Mouse (Mus musculus): ENCODE data around the gene Gm11011.
A peak's percentile ranks its signal among the peaks of the same experiment; 100 is the strongest.
"Not testable (repeated sequence)": the region's sequence is repeated elsewhere in the genome, so short reads cannot be mapped to it uniquely, and the experiment has no call there.

Gene Gm11011

DNA sequence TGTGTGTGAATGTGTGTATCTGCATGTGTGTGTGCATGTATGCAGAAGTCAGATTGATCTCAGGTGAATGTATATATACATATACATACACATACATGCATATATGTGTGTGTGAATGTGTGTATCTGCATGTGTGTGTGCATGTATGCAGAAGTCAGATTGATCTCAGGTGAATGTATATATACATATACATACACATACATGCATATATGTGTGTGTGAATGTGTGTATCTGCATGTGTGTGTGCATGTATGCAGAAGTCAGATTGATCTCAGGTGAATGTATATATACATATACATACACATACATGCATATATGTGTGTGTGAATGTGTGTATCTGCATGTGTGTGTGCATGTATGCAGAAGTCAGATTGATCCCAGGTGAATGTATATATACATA is at the start of gene Gm11011:
Gm11011 (minus strand) TSS at position 101 of the 400 bp plus-strand sequence.
- DNase-seq, result not testable (repeated sequence)

DNA sequence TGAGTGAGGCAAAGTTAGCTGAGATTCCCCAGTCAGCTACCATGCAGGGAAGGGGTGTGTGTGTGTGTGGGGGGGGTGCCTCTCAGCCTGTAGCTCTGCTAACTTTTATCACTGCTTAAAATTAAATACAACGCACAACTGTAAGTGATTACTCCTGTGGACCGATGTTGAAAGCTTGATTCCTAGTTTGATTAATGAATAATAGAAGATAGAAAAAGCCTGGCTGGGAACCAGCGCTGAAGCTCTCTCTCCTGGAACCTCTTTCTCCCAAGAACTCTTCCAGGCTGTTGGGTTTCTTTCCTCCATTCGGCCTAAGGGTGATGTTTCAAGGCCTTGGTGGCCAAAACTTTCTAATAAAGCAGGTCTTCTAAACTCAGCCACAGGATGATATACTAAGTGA is 48.9 kb upstream of the Gm11011 start:
- no peak for DNase-seq

DNA sequence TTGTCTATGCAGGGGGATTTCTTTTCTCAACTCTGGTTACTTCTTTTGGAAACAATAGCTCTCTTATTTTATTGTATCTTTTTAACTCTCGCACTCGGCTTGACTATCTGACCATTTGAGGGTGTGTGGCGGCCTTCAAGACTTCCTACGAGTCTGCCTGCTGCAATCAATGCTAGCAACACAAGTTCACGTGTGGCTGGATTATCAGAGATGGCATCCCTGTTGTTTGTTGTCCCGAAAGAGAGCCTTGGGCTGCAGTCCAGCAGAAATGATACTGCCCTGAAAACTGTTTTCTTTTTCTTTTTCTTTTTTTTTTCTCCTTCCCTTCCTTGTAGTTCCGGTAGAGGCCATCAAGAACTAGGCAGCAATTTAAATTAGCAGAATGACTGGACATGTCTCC is 47.9 kb upstream of the Gm11011 start:
- DNase-seq, result no peak

GRCm38 (mm10) chr2:169634619-169635382 is 47.3 kb upstream of the Gm11011 start:
- no peak for DNase-seq

DNA sequence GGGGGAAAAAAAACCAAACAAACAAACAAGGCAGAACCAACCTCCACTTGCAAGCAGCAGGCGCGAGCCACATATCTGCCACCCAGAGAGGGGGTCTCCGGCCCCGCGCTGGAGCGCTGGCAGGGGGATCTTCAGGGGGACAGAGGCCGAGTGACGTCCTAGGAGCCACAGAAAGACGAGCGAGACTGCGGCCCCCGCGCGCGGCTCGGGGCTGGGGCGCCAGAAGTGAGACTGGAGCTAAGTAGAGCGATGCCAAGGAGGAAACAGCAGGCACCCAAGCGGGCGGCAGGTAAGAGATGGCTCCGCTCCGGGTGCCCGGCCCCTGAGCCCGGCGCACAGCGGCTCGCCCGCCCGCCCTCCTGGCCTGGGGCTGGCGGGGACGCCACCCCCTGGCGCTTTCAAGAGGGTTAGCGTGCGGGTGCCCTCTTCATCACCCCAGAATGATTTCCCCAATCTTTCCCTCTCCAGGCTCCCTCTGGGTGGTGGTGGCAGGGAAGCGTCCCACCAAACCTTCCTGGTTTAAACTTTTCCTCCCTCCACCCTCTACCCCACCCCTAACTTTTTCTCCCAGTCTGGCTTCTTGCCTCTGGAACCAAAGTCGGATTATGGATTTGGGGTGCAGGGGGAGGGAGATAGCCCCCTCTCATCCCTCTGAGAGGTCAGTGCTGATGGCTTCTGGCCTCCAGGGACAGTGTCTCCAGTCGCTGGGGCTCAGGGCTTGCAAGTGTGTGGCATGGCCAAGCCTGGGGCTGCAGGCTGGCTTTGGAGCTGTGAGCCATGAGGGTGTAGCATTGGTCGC is 46.1 kb upstream of the Gm11011 start:
- DNase-seq, result peak; percentile 21 to 38

DNA sequence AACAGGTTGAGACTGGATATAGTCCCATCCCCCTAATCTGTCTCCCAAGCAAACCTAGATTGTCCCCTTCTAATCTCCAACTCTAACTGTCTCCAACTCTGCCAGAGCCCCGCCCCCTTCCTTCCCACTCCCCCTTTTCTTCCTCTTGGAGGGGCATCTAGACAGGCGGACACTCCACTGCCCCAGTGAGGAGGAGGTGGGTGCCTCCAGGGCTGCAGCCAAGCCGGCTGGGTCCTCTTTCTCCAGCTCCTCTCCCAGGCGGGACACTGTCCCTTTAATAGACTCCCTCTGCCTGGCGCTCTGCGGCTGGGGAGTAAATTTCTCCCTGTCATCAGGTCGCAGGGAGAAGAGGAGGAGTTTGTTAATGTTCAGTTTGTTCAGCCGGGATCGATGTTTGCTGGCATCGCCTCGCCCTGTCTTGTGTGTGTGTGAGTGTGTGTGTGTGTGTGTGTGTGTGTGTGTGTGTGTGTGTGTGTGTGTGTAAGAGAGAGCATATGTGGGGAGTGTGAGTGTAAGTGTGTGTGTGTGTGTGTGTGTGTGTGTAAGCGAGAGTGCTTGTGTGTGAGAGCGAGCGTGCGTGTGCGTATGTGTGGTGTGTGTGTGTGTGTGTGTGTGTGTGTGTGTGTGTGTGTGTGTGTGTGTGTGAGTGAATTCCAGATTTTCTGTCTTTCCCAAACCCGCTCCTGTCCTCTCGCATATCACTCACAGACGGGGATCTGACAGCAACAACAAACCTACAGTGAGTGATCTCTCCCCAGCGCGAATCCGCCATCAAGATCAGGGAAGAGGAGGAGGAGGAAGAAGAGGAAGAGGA is 45.0 kb upstream of the Gm11011 start, which contains the start of gene Tshz2:
Tshz2 (plus strand) TSS at position 676 of the 814 bp plus-strand sequence.
- DNase-seq, result no peak

DNA sequence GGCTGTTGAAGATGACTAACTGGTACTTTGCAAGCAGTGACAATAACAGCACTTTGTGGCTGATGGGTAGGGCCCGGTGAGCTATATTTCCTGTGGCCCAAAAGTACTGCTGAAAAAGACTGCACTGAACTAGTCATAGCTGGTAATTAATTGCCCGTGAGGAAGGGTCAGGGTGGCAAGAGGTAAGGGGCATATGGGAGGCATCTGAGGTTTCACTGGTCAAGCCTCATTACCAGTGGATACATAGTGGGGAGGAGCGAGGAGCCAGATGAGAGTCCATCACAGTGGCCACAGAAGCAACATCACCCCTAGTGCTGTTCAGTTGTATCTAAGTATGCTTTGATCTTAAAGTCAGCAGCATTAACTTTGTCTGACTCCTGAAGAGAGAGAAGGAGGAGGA is 42.5 kb upstream of the Gm11011 start:
- DNase-seq, result no peak

DNA sequence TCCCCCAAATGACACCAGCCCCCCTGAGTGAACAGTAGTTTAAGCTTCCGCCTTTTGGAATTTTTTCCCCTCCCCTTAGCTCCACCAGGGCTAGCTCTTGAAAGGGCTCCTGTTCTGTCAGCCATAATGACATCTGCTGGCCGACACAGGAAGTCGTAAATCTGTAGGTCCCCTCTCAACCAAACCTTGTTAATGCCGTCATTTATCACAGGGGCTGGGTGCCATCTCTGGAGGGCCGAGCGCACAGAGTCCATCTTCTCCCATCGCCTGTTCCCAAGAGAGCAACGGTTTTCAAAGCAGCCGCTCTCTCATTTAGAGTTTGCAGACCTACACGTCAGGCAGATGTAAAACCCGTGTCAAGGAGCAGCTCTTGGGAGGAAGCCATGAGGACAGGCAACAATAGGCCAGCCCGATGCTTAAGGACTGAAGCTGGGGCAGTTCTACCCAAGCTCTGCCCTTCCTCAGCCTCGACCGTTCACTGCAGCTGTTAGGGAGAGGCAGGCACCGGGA is 33.7 kb upstream of the Gm11011 start:
- DNase-seq, result no peak

DNA sequence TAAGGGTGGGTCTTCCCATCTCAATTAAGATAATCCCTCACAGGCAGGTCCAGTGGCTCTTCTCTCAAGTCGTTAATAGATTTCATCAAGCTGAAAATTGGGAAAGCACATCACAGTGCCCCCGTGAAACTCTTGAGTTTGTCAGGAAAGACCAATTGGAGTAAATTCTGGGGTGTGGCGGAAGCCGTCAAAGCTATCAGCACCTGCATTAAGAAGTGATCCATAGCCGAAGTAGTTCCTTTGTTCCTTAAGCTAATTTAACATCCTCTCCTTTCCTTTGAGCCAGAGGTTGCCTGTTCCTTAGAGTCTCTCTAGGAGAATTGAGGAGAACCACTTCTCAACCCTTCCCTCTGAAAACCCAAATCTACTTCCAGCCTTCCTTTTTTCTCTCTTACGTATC is 28.5 kb upstream of the Gm11011 start:
- no peak for DNase-seq

DNA sequence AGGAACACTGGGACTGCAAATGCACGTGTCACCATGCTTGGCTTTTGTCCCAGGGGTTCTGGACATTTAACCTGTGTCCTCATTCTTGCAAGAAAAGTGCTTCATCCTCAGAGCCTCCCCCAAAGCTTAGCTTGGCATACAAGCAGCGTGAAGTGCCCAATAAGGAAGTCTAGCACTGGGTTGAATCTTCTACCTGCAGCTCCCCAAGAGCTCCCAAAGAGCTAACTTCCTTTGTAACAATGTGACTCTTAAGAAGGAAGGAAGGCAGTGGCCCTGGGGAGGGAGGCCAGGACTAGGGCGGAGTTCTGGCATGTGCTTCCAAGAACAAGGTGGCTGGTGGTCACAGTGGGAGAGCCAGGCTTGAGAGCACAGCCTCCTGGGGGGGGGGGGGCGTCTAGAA is 27.1 kb upstream of the Gm11011 start:
- no peak for DNase-seq

- no peak for DNase-seq
These were observed 24.0 kb upstream of the Gm11011 start for GRCm38 (mm10) chr2:169611557-169611956.

DNA sequence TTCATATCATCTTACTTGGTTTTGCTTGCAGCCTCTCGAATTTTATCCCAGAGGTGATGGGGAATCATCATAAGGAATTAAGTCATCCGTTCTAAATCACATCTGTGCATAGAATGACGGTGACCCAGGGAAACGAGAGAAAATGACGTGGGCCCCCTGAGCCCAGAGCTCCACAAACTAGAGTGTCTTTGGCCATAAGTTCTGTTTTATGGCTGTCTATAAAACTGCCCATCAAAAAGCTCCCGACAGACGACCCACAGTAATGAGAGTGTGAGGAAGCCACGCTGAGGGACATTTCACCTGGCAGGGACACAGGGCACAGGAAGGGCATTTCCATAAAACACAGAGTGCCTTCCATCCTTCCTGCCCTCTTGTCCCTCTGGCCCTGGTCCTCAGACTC is 23.3 kb upstream of the Gm11011 start:
- DNase-seq, result no peak

DNA sequence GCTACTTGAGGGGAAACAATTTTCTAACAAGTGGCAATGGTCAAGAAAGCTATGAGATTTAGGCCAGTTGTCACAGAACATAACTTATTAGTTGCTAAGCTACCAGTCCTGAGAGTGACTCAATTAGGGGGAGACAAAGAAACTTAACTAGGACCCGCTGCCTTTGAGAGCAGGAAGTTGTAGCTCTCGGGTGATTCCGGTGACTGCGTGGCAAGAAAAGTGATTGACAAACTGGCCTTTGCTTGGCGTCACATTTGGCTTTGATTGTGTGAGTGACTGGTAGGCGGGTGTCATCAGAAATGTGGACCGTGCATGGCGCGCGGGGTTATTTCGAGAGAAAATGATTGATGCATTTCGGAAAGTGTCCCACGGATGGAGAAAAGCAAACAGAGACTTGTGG is 22.4 kb upstream of the Gm11011 start:
- no peak for DNase-seq

DNA sequence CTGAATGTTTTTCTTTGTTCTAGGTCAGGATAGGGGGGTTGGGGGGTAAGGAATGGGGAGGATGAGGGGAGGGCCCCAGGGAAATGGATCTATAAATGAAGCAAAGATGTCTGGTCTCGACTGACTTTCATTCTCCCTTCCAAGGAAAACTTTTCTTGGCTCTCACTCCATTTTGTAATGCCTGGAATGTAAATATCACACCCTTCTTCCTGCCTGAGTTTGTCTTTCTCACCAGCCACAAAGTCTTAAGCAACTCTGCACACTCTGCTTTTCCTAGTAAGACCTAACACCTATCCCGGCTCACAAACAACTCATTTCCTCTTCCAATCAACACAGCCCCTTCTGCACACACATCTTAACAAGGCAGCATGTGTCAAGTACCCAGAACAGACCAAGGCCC is 20.2 kb upstream of the Gm11011 start:
- no peak for DNase-seq

GRCm38 (mm10) chr2:169606901-169607678 is 19.5 kb upstream of the Gm11011 start:
- no peak for DNase-seq

DNA sequence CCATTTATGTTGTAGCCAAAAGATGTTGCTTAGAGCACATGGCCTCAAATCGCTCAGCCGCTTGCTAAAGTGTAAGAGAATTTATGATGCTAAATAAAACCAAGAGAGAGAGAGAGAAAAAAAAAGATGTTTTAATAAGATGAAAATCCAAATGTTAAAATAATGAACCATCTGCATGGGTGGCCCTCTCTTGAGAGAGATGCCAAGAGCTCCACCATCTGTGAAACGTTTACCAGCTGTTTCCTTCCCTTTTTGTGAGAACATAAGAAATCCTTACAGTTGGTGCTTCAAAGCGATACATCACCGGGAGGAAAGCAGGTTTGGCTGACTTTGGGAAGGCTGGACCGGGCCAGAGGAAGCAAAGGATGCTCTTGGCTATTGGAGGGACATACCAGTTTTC is 12.6 kb upstream of the Gm11011 start:
- no peak for DNase-seq

DNA sequence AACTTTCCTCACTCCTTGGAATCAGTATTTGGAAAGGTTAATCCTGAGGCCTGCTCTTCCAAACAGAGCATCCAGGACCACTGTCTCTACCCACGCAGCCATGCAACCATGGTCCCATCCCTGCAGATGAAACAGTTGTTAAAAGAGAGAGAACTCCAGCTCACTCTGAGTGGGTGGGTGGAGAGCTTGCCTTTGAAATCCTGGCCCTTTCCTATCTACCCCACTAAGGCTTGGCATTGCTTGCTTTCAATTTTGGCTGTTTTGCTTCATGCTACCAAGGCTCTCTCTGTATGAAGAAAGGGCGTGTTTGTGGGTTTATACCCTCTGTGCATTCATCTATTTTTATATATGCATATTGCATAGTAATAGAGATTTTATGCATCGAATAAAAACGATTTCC is 12.0 kb upstream of the Gm11011 start:
- no peak for DNase-seq

DNA sequence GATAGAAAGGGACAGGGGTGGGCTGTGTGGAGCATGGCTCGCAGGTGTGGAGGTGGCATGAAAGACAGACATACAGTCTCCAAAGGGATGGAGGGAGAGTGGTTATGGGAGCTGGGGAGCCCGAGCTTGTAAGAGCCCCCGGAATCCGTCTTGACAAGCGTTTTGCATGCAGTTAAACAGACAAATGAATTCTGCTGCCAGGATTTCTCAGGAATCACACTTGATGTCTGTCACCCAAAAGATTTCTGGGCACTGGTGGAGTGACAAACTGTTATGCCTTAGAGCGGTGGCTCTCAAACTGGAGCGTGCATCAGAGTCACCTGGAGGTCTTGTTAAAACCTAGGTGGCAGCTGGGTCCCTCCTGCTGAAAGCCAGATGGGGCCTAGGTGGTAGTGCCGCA is 10.4 kb upstream of the Gm11011 start:
- no peak for DNase-seq

DNA sequence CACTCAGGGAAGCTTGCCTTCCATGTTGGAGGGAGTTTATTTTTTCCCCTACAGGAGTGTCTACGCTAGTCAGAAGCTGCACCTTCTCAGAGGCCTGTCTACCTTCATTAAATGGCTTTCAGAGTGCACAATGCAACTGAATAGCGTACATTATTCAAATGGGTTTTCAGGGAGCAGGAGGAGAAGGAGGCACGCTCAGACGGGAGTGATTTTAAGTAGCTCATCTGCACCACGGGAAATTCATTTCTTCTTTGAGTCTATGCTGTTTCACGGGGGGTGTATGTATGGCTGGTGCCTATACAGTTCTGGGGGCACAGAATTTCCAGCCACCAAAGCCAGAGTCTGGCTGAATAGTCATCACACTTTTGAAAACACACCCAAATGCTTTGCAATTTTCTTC is 9.8 kb upstream of the Gm11011 start:
- DNase-seq, result no peak

GRCm38 (mm10) chr2:169593742-169594141 is 6.2 kb upstream of the Gm11011 start:
- DNase-seq, result no peak

GRCm38 (mm10) chr2:169590412-169590811 is 2.9 kb upstream of the Gm11011 start:
- DNase-seq, result no peak

DNA sequence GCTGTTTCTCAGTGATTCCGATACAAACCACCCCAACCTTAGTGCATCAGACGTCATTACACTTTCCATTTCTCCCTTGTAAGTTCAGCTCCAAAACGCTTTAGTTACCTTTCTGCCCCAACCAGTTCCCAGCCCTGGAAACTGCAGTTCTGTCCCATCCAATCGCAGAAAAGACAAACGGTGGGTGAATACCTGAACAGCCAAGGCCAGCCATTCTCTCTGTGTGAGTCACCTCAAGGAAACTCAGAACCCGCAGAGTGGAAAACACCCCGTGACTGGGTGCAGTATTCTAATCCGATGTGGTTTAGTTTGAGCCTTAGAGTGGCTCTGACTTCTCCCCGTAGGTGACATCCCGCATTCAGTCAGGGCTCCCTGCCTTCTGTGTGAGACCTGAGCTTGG is 2.2 kb upstream of the Gm11011 start:
- DNase-seq, result no peak
